Mouse (Mus musculus) CD8-positive naive resting alpha-beta T cell, adult 2 months (primary cell): Measurements from ENCODE around the gene Tcte1.
A peak's percentile ranks its signal among the peaks of the same experiment; 100 is the strongest.

ENCODE experiments used
- DNase-seq, 2 experiments: peaks; one replicate each; pipeline ENCODE4 v3.0.0; 2022; ENCODE audit warnings: low read depth in 2 of 2, low spot score in 2 of 2

Tcte1 gene

GRCm38 (mm10) chr17:45564531-45565084 is 41.4 kb downstream of the Tcte1 start:
- DNase-seq, result no peak

DNA sequence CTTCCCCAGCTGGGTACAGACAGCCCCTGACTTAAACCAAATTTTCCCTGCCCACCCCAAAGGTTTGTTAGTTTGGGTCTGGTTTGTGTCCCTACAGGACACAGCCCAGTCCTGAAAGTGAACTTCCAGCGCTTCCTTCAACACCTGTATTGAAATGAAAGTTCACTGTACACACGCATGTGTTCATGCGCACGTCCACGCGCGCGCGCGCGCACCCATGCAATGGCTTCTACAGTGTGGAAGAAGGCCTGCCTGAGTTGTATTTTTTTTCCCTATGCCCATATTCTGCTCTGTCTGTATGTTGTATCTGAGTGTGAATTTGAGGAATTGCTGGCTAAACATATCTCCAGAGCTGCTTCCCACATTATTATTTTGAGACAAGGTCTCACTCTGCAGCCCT is 41.9 kb downstream of the Tcte1 start:
- DNase-seq, result no peak

GRCm38 (mm10) chr17:45566031-45566359 is 42.8 kb downstream of the Tcte1 start:
- no peak for DNase-seq

DNA sequence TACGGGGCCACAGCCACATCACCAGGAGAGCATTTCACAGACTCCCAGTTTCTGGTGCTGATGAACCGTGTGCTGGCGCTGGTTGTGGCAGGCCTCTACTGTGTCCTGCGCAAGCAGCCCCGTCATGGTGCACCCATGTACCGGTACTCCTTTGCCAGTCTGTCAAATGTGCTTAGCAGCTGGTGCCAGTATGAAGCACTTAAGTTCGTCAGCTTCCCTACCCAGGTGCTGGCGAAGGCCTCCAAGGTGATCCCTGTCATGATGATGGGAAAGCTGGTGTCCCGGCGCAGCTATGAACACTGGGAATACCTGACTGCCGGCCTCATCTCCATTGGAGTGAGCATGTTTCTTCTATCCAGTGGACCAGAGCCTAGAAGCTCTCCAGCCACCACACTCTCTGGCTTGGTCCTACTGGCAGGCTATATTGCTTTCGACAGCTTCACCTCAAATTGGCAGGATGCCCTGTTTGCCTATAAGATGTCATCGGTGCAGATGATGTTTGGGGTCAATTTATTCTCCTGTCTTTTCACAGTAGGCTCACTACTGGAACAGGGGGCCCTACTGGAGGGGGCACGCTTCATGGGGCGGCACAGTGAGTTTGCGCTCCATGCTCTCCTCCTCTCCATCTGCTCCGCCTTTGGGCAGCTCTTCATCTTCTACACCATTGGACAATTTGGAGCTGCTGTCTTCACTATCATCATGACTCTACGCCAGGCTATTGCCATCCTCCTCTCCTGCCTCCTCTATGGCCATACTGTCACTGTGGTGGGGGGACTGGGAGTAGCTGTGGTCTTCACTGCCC is 43.3 kb downstream of the Tcte1 start:
- no peak for DNase-seq

- no peak for DNase-seq
Observed at GRCm38 (mm10) chr17:45567162-45567601, 43.9 kb downstream of the Tcte1 start.

DNA sequence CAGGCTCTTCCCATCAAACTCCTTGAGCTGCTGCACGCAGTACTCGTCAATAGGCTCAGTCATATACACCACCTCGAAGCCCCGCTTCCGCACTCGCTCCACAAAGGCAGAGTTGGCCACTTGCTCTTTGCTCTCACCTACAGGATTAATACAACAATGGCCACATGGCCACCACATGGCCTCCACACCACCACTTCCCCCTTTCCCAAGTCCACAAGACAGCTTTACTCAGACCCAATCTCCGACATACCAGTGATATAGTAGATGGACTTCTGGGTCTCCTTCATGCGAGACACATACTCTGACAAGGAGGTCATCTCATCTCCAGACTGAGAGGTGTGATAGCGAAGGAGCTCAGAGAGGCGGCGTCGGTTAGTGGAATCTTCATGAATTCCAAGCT is 45.8 kb downstream of the Tcte1 start:
- DNase-seq, result no peak

- DNase-seq, result no peak
Observed at GRCm38 (mm10) chr17:45569999-45570398, 46.8 kb downstream of the Tcte1 start.

DNA sequence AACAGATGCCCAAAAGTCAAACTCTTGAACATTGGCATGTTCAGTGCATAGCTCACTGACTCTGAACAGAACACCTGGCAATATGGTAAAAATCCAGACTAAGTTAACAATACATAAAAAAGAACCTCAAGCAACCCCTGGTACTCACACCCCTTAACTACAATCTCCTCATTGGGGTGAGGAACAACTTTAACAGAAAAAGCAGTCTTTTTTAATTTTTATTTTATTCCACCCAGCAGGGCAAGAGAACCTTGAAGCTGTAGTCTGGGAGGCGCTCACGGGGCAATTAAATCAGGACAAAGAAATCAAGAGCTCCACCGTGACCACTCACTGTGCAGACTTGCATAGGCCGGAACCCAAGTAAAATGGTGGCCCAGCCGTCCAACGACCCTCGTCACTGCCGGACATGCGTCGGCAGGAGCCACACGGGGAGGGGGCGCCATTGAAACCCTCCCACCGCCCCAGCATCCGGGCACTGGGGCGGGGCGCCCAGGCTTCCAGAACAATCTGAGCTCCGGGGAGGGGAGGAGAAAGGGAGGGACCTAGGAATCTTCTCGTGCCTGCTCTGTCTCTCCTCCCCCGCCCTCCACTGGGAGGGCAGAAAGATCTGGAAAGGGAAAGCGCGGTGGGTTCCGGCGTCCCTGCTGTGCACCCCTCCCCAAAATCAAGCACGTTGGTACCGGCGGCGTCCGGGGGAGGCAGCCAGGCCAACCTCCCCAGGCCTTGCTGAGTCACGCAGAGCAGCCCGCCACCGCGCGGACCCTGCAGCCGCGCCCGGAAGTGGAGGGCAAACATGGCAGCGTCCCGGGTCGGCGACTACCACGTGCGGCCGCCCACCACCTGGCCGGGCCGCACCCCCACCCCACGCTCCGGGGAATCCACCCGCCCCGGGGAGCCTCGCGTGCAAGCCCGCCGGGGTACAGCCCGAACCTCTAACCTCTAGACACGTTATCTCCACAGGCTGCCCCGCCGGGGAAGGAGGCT is 49.2 kb downstream of the Tcte1 start:
- peak in 1 of 2 experiments; percentile 25 for DNase-seq

DNA sequence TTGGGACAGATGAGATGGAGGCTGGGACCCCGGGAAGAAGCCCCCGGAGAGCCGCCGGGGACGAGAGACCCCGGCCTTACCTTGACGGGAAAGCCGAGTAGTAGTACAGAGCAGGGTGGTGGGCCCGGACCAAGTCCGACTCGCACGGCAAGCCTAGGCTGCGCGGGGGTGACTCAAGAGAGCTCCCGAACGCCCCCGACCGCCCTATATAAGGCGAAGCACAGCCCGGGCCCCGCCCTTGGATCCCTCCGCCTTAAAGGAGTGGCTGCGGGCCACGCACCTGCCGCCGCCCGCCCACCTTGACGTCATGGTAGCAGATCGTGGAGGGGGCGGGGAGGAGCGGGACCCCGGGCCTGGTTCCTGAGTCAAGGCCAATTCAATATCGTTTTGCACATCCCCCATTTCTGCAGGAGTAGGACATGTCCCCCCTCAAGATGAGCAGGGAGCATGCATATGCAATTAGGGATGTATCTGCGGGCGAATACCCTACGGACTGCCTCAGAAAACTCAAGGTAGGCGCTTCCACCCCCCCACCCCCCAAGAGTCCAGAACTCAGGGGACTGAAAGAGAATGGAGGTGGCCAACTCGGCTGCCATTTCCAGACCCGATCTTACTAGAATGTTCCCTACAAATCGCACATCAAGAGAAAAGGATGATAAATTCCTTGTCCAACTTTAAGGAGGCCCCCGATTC is 50.0 kb downstream of the Tcte1 start, which contains the start of gene Hsp90ab1:
Hsp90ab1 (minus strand) TSS at position 185 of the 693 bp plus-strand sequence.
- DNase-seq, result peak; percentile 99 to 100

- DNase-seq, result peak; percentile 88 to 91
Observed at GRCm38 (mm10) chr17:45573780-45574123, 50.5 kb downstream of the Tcte1 start.

DNA sequence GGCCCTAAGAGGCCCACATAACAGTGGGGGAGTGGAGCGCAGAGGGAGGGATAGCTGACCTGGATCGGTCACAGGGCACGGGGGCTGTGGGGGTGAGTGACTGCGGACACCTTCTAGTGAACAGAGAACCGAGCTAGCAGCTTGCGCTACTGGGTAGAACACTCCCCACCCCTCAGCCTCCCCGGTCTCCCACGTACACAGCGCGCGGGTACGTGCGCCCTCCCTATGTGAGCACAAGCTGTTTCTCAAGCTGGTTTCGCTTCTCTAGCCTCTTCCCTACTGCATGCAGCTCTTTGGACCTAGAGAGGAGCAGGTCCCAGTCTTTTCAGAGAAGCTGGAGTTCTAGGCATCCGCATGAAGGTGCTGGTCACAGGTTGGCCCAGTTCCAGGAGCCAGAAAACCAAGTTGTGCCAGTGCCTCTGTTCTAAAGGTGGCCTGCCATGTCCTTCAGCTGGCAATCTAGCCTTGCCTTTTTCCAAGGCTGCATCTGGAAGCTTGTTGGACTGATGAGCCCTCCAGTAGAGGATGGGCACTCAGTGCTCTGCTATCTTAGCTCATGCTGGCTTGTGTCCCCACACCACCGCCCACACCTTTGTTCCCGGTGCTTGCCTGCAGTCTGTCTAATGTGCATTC is 51.0 kb downstream of the Tcte1 start:
- peak; percentile 67 to 72 for DNase-seq

DNA sequence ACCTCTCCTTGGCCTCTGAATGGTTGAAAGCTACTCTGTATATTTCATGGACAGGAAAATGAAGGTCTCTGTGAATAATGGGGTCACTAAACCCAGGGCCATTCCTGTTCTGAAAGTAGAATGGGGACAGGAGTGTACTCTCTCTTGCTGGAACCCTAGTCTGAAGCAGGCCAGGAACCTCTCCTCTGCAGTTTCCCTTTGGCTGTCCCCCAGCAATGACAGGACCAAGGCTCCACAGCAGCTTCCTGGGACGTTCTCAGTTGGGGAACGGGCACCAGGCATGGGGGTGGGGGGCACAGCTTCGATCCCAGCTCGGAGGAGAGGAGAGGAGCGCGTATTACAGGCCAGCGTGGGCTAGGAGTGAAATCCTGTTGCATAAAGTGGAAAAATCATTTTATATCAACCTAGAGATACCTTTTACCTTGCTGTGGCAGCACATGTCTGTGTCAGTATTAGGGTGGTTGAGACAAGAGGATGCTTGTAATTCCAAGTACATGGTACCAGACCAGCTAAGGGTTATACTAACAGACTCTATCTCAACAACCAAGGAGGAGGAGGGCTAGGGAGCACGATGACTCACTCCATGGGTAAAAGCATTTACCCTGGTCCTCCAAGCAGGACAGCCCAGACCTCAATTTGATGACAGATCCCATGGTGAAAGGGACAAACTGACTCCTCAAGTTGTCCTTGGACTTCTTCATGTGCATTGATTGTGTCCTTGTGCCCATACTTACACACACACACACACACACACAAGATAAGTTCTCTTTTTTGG is 52.1 kb downstream of the Tcte1 start:
- DNase-seq, result no peak

DNA sequence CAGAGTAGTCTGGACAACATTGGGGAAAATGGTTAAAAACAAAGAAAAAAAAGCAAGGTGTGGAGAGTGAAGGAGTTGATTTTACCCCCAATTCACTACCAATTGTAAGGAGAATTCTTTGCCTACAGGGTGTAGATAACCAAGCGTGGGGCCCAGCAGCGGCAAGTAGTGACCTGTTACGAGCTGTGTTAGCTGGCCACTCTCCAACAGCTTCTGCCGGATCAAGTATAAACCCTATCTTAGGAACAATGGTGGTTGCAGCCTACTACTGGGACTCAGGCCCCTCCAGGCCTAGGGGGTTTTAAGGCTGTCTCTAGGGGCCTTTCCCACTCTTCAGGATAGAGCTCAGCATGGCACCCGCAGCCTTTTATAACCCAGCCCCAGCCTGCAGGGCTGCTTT is 55.0 kb downstream of the Tcte1 start:
- no peak for DNase-seq

DNA sequence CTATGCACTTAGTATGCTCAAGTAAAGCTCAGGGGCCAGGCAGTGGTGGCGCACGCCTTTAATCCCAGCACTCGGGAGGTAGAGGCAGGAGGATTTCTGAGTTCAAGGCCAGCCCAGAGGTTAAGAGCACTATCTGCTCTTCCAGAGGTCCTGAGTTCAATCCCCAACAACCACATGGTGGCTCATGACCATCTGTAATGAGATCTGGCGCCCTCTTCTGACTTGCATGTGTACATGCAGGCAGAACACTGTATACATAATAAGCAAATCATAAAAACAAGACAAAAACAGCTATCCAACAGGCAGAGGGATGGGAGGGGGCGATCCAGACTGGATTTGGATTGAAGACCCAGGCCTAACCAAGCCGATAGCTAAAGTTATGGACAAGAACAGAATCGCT is 55.6 kb downstream of the Tcte1 start:
- DNase-seq, result no peak

DNA sequence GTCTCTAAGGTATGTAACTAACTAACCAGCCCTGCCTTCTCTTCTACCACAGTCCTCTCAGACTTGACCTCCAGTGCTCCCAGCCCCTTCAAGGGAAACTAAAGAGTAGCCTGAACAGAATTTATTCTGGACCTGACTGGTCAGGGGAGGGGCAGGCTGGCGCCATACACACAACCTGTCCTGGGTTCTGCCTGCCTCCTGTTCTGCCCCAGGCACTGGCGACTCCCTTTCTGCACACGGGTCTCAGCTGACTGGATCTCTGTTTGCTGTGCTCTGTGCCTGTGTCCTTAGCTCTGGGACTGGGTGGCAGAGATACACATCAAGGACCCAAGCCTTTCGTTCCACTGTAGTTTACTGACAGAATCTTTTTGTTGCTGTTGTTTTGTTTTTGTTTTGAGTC is 56.3 kb downstream of the Tcte1 start:
- no peak for DNase-seq

- no peak for DNase-seq
Observed at GRCm38 (mm10) chr17:45580958-45581477, 57.8 kb downstream of the Tcte1 start.

- DNase-seq, result peak; percentile 50 to 72
Observed at GRCm38 (mm10) chr17:45581567-45581983, 58.3 kb downstream of the Tcte1 start.

GRCm38 (mm10) chr17:45582188-45582587 is 59.0 kb downstream of the Tcte1 start:
- DNase-seq, result no peak

DNA sequence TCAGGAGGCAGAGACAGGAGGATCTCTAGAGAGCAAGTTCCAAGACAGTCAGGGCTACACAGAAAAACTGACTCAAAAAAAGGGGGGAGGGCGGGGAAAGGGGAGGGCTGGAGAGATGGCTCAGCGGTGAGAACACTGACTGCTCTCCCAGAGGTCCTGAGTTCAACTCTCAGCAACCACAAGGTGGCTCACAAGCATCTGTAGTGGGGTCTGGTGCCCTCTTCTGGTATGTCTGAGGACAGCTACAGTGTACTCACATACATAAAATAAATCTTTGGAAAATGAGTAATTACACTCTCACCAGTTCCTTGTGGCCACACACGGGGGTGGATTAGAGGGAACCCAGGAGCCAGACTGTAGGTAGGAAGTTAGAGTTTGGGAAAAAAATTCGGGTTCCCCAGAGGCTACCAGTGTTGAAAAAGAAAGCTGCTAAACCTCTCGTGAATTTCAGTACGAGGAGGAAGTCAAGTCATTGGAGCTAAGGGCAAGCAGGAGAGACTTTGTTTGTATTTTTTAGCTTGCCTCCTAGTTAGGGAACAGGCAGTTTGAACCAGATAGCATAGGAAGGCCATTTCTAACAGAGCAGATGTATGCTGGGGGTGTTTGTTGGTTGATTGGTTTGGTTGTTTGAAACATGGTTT is 59.6 kb downstream of the Tcte1 start:
- DNase-seq, result no peak
